Mouse (Mus musculus) megakaryocyte, adult 5-6 weeks (primary cell): Measurements from ENCODE around the gene Cyp2a22. TPM values are rescaled to one million over a fixed set of nuclear protein-coding genes. Genes with fewer than 3 reads are reported as not detected.
"Not testable (repeated sequence)": the region's sequence is repeated elsewhere in the genome, so short reads cannot be mapped to it uniquely, and the experiment has no call there.

ENCODE experiments used
- ATAC-seq: 2 replicates; pipeline ENCODE4 v1.8.0; 2016; ENCODE audit warnings: mild to moderate bottlenecking, inconsistent platforms; ENCODE audit not compliant: poor library complexity, severe bottlenecking
- total RNA-seq, 2 experiments: library from RNA; stranded (forward) in 1 of 2; stranded (reverse) in 1 of 2; fragments of 153-499, 151-499 nt in 1 of 2; fragments of 221-1000, 200-1000 nt in 1 of 2; gene quantifications; 2 replicates each; pipeline versions ENCODE4 v1.2.3 to v1.2.4; 2015 to 2017

The Cyp2a22 gene
- total RNA-seq (2015), result not detected in 2 replicates
- not detected in 2 replicates for total RNA-seq (2017)

DNA sequence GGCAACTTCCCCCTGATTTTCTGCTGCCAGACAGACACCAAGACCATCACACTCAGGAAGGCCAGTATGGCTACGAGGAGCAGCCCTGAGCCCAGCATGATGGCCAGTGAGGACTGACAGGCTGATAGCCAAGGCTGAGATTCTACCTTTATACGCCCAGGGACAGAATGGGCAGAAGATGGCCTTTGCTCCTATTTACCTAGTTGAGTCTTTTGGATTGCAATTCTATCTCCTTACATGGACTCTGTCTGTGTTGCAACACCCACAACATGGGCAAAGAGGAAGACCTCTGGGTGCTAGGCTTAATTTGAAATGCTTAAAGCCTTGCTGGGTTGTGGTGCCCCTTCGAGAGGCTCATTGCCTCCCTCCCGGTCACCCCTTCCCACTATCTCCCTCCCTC lies at the start of gene Cyp2a22:
TSS of gene Cyp2a22 (minus strand) at position 123 of the 400 bp plus-strand sequence.
- ATAC-seq, result no peak

DNA sequence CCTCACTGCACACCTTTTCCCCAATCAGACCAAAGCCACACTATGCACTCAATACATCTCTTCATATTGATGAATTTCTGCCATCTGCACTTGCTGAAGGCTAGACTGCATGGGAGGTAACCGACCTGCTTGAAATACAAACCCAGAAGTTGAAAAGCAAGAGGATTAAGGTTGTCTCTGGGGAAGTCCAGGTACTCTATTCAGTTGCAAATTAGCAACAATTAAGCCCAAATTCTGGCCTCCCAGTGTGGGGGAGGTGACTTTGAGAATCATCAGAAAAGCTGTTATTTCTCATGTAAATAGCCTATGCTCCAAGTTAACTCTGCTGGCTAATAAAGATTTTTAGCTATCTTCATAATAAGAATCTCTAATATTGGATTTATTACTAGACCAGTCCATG lies 44.0 kb upstream of the Cyp2a22 start:
- ATAC-seq, result not testable (repeated sequence)

DNA sequence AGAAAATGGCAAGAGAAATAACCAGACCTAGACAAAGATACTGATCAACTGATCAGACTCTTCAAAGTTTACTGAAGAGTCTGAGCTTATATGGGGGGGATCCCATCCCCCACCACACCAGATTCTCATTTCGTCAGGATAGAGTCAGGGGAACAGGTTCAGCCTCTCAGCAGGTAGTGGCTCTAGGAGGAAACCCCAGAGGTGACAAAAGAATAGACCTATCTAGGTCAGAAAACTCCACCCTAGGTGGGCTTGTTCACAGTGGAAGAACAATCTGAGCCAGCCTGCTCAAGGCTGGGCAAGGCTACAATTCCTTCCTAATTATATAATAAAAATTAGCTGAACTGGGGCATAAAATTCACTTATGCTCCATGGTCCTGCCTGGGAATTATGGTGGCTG lies 43.4 kb upstream of the Cyp2a22 start:
- no peak for ATAC-seq

DNA sequence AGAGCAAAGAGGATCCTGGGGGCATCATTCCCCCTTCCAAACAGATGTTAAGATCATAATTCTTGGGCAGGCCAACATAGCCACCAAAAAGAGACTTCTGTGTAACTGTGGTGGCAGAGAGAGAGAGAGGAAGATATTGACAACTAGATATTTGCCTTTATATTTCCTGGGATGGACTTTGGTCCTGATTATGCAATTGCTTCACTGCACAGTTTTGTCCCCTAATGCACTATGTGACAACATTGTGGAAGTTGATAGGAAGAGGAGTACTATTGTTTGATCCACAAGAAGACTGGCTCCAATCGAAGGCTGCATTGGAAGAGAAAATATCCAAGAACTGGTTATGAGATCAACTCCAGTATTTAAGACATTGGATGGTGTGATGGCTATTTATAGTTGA lies 42.8 kb upstream of the Cyp2a22 start:
- ATAC-seq, result not testable (repeated sequence)

DNA sequence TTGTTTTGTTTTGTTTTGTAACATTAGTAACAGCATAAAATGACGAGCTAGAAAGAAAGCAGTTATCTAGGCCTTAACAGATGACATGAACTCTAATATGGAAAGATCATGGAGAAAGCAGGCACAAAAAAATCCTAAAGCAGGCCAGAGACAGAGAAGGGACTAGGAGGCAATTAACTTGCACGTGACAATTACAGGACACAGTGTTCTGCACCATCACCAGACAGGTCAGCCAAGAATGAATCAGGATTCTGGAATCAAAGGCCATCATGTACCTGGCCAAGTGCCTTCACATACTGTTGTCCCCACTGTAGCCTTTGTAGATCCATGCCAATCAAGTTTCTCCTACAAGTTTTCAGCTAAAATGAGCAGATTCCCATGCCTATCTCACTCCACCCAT lies 42.3 kb upstream of the Cyp2a22 start:
- ATAC-seq, result not testable (repeated sequence)

DNA sequence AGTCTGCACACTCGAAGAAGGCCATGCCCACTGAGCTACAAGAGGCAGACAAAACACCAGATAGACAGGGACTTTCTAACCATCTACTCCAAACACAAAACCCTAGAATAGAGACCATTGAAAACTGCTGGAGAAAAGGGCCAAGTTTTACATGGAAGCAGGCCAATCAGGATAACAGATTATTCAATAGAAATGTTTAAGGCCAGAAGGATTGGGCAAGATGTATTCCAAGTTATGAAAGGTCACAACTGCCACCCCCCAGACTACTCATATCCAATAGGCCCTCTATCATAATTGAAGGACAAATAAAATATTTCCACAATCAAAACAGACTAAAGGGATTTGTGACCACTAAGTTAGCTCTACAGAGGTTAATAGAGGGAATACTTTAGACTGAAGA lies 23.2 kb upstream of the Cyp2a22 start:
- ATAC-seq, result not testable (repeated sequence)

DNA sequence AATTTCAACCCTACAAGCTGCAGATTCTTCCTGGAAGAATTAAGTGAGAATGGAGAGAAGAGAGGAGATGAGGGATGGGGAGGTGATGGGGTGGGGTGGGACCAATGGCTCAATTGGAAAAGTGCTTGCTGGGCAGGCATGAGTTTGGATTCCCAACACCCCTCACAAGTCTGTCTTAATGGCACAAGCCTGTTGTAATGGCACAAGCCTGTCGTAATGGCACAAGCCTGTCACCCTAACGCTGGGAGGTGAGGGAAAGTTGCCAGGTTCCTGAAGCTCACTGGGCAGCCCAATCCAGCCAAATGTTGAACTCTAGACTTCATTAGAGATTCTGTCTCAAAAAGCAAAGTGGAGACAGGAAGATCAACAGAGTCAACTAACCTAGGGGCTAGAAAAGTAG lies 14.1 kb upstream of the Cyp2a22 start:
- ATAC-seq, result not testable (repeated sequence)

DNA sequence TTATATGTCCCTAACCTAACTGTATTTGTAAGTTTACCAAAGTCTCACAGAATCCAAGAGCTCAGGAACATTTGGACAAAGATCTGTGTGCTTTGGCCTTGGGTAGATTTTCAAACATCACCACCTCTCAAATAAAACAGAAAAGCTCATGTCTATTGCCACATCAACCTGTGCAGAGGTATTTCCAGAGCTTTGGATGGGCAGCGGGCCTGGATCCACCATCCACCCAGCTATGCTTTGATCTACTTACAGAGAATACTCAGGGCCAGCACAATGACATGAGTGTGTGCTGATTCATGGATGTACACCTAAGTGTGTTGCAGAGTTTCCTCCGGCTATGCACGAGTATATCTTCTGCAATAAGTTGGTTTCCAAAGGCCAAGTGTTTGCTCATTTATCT lies 13.5 kb upstream of the Cyp2a22 start:
- not testable (repeated sequence) for ATAC-seq

DNA sequence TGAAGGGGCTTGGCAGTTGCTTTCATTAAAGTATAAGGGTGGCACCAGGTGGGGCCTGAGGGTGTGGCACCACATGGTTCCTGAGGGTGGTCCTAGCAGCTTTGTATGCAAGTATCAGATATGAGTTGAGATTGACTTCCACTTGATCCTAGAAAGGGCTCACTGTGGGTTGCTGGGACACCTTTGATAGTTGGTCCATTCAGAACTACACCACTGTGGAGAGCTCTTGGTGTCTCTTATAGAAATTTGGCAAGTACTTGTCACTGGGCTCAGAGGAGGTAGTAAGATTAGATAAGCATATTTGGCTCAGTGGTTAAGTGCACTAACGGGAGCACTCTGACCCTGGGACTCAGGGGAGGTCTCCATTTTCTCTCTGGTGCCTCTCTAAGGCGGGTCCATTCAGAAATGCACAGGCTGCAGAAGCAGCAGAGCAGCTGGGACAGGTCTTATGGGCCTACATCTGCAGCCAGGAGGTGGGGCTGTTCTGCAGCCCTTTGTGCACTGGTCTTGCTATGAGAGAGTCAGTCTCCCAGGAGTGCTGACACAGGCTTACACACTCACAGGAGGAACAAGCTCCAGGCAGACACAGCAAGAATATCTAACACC lies 2.2 kb upstream of the Cyp2a22 start:
- ATAC-seq, result not testable (repeated sequence)

DNA sequence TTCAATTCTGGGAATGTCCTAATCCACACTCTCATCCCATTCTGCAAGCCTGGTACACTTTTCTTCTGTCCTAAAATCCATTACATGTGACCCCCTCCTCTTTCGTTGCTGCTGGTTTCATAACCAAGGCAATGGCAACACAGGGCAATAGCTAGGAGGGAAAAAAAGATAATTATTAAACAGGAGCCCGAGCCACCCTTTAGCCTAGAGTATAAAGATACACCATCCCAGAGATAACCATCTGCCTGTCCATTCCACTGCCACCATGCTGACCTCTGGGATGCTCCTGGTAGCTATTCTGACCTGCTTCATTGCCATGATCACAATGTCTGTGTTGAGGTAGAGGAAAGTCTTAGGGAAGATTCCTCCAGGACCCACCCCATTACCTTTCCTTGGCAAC lies 22.1 kb downstream of the Cyp2a22 start:
- ATAC-seq, result not testable (repeated sequence)

Other genes starting within 250 kb of the Cyp2a22 start
- gene Cyp2b19, start 182.2 kb downstream of the Cyp2a22 start, total RNA-seq (2015), result not detected in 2 replicates
- gene Cyp2b19, start 182.2 kb downstream of the Cyp2a22 start, total RNA-seq (2017), result not detected in 2 replicates
- not detected in 2 replicates for gene Cyp2g1, start 130.5 kb downstream of the Cyp2a22 start, total RNA-seq (2015)
- not detected in 2 replicates for gene Cyp2g1, start 130.5 kb downstream of the Cyp2a22 start, total RNA-seq (2017)
- not detected in 2 replicates for gene Cyp2a5, start 104.1 kb downstream of the Cyp2a22 start, total RNA-seq (2015)
- not detected in 2 replicates for gene Cyp2a5, start 104.1 kb downstream of the Cyp2a22 start, total RNA-seq (2017)
- gene Cyp2a12, start 89.7 kb upstream of the Cyp2a22 start, total RNA-seq (2015), result not detected in 2 replicates
- not detected in 2 replicates for gene Cyp2a12, start 89.7 kb upstream of the Cyp2a22 start, total RNA-seq (2017)
- gene Cyp2f2, start 180.5 kb upstream of the Cyp2a22 start, total RNA-seq (2015), result not detected in 2 replicates
- not detected in 2 replicates for gene Cyp2f2, start 180.5 kb upstream of the Cyp2a22 start, total RNA-seq (2017)
- not detected in 2 replicates for gene Cyp2t4, start 214.3 kb upstream of the Cyp2a22 start, total RNA-seq (2015)
- not detected in 2 replicates for gene Cyp2t4, start 214.3 kb upstream of the Cyp2a22 start, total RNA-seq (2017)
- gene Egln2, start 227.4 kb upstream of the Cyp2a22 start, total RNA-seq (2015), result 11.1 and 12.5 TPM in 2 replicates
- 22.2 and 29.6 TPM in 2 replicates for gene Egln2, start 227.4 kb upstream of the Cyp2a22 start, total RNA-seq (2017)
- gene Rab4b, start 239.5 kb upstream of the Cyp2a22 start, total RNA-seq (2015), result 65.7 and 73.7 TPM in 2 replicates
- gene Rab4b, start 239.5 kb upstream of the Cyp2a22 start, total RNA-seq (2017), result 26.8 and 30.4 TPM in 2 replicates
- not detected in 2 replicates for gene Gm21983, start 241.7 kb upstream of the Cyp2a22 start, total RNA-seq (2015)
- not detected in 2 replicates for gene Gm21983, start 241.7 kb upstream of the Cyp2a22 start, total RNA-seq (2017)
- not detected in 2 replicates for gene Mia, start 241.8 kb upstream of the Cyp2a22 start, total RNA-seq (2015)
- not detected in 2 replicates for gene Mia, start 241.8 kb upstream of the Cyp2a22 start, total RNA-seq (2017)